Mouse (Mus musculus): ENCODE results near the gene Fam167b. TPM values are rescaled to one million over a fixed set of nuclear protein-coding genes. Genes with fewer than 3 reads are reported as not detected.

Gene Fam167b
- 3.5 and 4.3 TPM in 2 replicates for polyA plus RNA-seq (2014; fragmentation: Nextera tagmentation; extraction: Ambion mirVana)

DNA sequence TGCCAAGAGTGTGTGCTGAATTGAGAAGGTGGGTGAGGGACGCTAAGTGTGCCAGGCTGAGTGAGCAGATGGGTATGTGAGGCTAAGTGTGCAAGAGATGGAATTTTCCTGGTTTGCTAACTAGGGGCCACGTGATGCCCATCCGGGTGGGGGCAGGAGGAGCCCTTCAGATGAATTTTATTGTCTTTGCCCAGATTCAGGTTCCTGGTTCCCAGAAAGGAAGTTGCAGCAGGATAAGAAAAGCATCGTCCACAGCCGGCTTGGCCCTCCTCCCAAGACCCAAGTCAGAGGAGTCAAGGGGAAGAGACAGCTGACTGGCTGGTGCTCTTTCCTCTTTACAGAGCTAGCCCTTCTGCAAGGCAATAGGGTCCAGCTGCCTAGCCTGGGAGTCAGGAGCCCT, at the start of gene Fam167b:
TSS of gene Fam167b (minus strand) at position 84 of the 400 bp plus-strand sequence.
- H3K4me2 ChIP-seq (ENCODE audit: low read depth, severe bottlenecking) = no peak within 1 kb of the TSS
- ATAC-seq (ENCODE audit: insufficient number of reproducible peaks, low FRiP score, low TSS enrichment, low read depth) (no peak), DNase-seq (ENCODE audit: low spot score) (no peak)
- H3K9ac ChIP-seq (ENCODE audit: low read length) = no peak within 1 kb of the TSS; the same call in 1 of the 2 replicates
- no peak within 1 kb of the TSS for H3K4me3 ChIP-seq (ENCODE audit: low read depth, low read length)
- peaks cover 11% of the 10 kb centered on the region; the same call in 1 of the 2 replicates for H3K4me1 ChIP-seq (ENCODE audit: control insufficient read depth, insufficient read depth, low read length)
- no peaks in the 10 kb centered on the region for H3K36me3 ChIP-seq (ENCODE audit: control insufficient read depth, insufficient read depth, low read length)
- H3K9me3 ChIP-seq (ENCODE audit: control insufficient read depth, low read length) = no peaks in the 10 kb centered on the region
- no peaks in the 10 kb centered on the region for H3K27me3 ChIP-seq (ENCODE audit: control insufficient read depth, insufficient read depth, low read length)
- WGBS = 90% methylated on average over 5 of the region's 5 CpGs
- H3K27ac ChIP-seq (replicated peaks; ENCODE audit: low read depth, low read length) = no peak within 1 kb of the TSS

DNA sequence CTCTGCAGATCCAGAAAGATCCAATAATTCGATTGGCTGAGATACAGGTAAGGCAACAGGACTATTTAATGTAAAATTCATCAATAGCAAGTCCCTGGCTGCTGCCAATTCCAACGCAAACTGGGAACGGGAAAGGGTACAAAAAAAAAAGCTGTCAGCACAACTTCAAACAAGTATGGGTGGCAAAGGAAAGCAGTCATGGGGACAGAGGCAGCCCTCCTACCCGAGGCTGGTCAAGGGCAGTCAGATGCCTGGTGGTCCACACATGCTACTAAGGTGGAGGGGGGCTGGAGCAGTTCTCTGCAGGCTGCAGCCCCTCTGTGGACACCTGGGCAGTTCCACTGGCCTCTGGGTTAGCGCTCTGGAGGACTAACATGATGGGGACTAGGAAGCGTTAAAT, 47.7 kb upstream of the Fam167b start:
- Histone ChIP-seq H3K36me3 (ENCODE audit: control insufficient read depth, insufficient read depth, low read length) (peaks cover 40% of the 10 kb centered on the region), H3K4me3 (ENCODE audit: low read depth, low read length) (no peak overlapping the region), H3K4me1 (ENCODE audit: control insufficient read depth, insufficient read depth, low read length) (peaks cover 25% of the 10 kb centered on the region), H3K27ac (replicated peaks; ENCODE audit: low read depth, low read length) (no peak overlapping the region), H3K27me3 (ENCODE audit: control insufficient read depth, insufficient read depth, low read length) (no peaks in the 10 kb centered on the region), H3K4me2 (ENCODE audit: low read depth, severe bottlenecking) (no peak overlapping the region), H3K9me3 (ENCODE audit: control insufficient read depth, low read length) (no peaks in the 10 kb centered on the region), H3K9ac (ENCODE audit: low read length) (no peak overlapping the region)
- DNase-seq (ENCODE audit: low spot score) = no peak
- 76% methylated on average over 6 of the region's 6 CpGs for WGBS
- ATAC-seq (ENCODE audit: insufficient number of reproducible peaks, low FRiP score, low TSS enrichment, low read depth) = no peak

DNA sequence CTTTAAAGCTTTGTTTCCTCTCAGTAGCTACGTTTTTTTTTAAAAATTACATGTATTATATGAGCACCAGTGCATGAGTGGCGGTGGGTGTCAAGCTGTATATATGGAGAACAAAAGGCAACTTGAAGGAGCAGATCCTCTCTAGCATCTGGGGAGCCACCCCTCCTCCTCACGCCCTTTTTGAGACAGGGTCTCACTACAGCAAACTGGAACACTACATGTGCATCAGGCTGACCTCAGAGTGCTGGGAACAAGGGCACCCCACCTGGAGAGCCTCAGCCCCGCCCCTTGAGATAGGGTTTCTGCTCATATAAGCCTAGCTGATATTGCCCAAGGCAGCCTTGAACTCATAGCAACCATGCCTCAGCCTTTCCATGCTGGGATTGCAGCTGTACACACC, 47.1 kb upstream of the Fam167b start:
- Histone ChIP-seq H3K4me2 (ENCODE audit: low read depth, severe bottlenecking) (peak overlapping the region; percentile 84), H3K27ac (replicated peaks; ENCODE audit: low read depth, low read length) (no peak overlapping the region), H3K27me3 (ENCODE audit: control insufficient read depth, insufficient read depth, low read length) (no peaks in the 10 kb centered on the region), H3K36me3 (ENCODE audit: control insufficient read depth, insufficient read depth, low read length) (peaks cover 35% of the 10 kb centered on the region), H3K4me1 (ENCODE audit: control insufficient read depth, insufficient read depth, low read length) (peaks cover 25% of the 10 kb centered on the region), H3K9ac (ENCODE audit: low read length) (no peak overlapping the region; the same call in 1 of the 2 replicates), H3K9me3 (ENCODE audit: control insufficient read depth, low read length) (no peaks in the 10 kb centered on the region), H3K4me3 (ENCODE audit: low read depth, low read length) (no peak overlapping the region)
- DNase-seq (ENCODE audit: low spot score) (no peak), ATAC-seq (ENCODE audit: insufficient number of reproducible peaks, low FRiP score, low TSS enrichment, low read depth) (no peak)
- WGBS = 43% methylated on average over 4 of the region's 4 CpGs

DNA sequence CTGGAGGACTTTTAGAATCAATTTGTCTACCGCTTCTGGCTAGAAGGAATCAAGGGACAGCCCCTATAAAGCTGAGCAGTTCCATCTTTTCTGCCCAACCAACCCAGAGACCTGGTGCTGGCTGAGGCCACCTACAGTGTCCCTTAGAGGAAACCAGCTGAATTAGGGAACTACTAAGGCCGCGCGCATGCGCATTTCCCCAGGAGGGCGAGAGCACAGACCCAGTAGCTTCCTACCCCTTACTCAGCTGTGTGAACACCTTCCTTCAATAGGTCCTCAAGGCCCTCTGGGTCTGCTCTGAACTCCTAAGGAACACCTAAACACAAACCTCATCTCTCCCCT, 46.7 kb upstream of the Fam167b start:
- WGBS = 0% methylated on average over 6 of the region's 6 CpGs
- Histone ChIP-seq H3K4me3 (ENCODE audit: low read depth, low read length) (peak overlapping the region; percentile 57; the same call in 1 of the 2 replicates), H3K36me3 (ENCODE audit: control insufficient read depth, insufficient read depth, low read length) (peaks cover 30% of the 10 kb centered on the region)

DNA sequence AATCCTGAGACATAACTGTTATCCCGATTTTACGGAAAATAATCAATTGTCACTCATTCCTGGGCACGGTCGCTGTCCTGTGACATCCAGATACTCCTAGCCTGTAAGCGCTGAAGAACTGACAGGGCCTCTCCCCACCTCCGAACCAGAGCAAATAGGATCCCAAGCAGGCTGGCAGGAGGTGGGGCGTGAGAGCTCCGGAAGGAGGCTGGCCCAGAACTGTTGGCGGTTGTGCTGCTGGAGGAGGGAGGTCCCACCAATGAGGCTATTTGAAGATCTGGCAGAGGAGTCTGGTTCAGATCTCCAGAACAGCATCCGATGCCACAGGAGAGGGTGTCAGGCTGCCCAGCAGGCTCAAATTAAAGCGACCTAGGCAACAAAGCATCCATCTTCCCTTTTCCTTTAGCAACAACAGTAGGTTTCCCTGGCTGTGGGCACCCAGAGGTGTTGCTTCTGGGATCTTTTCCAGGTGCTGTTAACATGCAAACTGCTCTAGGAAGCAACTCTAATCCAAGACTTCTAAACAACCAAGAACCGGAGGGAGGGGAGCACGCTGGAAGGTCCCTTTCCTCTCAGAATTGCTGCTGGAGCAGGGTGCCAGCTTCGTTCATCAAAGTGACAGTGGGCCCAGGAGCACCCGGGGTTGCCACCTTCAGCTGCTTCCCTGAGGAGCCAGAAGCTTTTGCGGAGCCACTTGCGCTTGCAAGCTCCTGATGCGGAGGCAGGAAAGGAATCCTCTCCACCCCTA, 46.1 kb upstream of the Fam167b start:
- Histone ChIP-seq H3K9ac (ENCODE audit: low read length) (peak overlapping the region; percentile 73), H3K9me3 (ENCODE audit: control insufficient read depth, low read length) (no peaks in the 10 kb centered on the region), H3K27me3 (ENCODE audit: control insufficient read depth, insufficient read depth, low read length) (no peaks in the 10 kb centered on the region), H3K4me1 (ENCODE audit: control insufficient read depth, insufficient read depth, low read length) (peaks cover 25% of the 10 kb centered on the region), H3K36me3 (ENCODE audit: control insufficient read depth, insufficient read depth, low read length) (peaks cover 26% of the 10 kb centered on the region), H3K4me2 (ENCODE audit: low read depth, severe bottlenecking) (peak overlapping the region; percentile 84), H3K4me3 (ENCODE audit: low read depth, low read length) (peak overlapping the region; percentile 57), H3K27ac (replicated peaks; ENCODE audit: low read depth, low read length) (peak overlapping the region; percentile 74)
- WGBS = 2% methylated on average over 18 of the region's 18 CpGs
- DNase-seq (ENCODE audit: low spot score) = peak; percentile 83
- peak; percentile 67 for ATAC-seq (ENCODE audit: insufficient number of reproducible peaks, low FRiP score, low TSS enrichment, low read depth)

More for the DNA sequence above, 46.7 kb upstream of the Fam167b start:
- H3K9me3 ChIP-seq (ENCODE audit: control insufficient read depth, low read length) = no peaks in the 10 kb centered on the region
- H3K27me3 ChIP-seq (ENCODE audit: control insufficient read depth, insufficient read depth, low read length) = no peaks in the 10 kb centered on the region
- H3K4me1 ChIP-seq (ENCODE audit: control insufficient read depth, insufficient read depth, low read length) = peaks cover 25% of the 10 kb centered on the region
- H3K9ac ChIP-seq (ENCODE audit: low read length) = peak overlapping the region; percentile 40
- H3K27ac ChIP-seq (replicated peaks; ENCODE audit: low read depth, low read length) = peak overlapping the region; percentile 74
- ATAC-seq (ENCODE audit: insufficient number of reproducible peaks, low FRiP score, low TSS enrichment, low read depth) = no peak
- H3K4me2 ChIP-seq (ENCODE audit: low read depth, severe bottlenecking) = peak overlapping the region; percentile 84
- DNase-seq (ENCODE audit: low spot score) = peak; percentile 73

DNA sequence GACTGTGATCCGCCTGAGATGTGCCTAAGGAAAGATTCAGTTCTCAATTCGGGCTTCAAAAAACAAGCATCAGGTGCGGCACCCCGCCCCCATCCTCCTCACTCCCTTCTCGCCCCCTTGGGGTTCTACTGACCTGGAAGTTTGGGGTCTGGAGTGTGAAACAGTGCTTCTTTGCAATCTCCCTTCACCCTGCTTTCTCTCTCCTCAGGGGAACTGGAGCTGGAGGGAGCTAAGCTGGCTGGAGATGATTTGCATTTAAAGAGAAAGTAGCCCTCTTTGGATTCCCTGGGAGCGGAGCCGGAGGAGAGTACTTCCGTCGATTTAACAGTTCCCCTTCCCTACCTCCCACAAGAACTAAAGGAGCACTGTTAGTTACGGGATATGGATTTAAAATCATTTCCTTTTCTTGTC, 45.3 kb upstream of the Fam167b start, which contains the start of gene Ccdc28b:
TSS of gene Ccdc28b (minus strand) at position 267 of the 411 bp plus-strand sequence.
- DNase-seq (ENCODE audit: low spot score) (peak; percentile 50), ATAC-seq (ENCODE audit: insufficient number of reproducible peaks, low FRiP score, low TSS enrichment, low read depth) (no peak)
- Histone ChIP-seq H3K27ac (replicated peaks; ENCODE audit: low read depth, low read length) (peak within 1 kb of the TSS; percentile 74), H3K9me3 (ENCODE audit: control insufficient read depth, low read length) (no peaks in the 10 kb centered on the region), H3K36me3 (ENCODE audit: control insufficient read depth, insufficient read depth, low read length) (peaks cover 18% of the 10 kb centered on the region), H3K4me3 (ENCODE audit: low read depth, low read length) (peak within 1 kb of the TSS; percentile 57), H3K4me2 (ENCODE audit: low read depth, severe bottlenecking) (peak within 1 kb of the TSS; percentile 84), H3K27me3 (ENCODE audit: control insufficient read depth, insufficient read depth, low read length) (no peaks in the 10 kb centered on the region), H3K4me1 (ENCODE audit: control insufficient read depth, insufficient read depth, low read length) (peaks cover 25% of the 10 kb centered on the region), H3K9ac (ENCODE audit: low read length) (peak within 1 kb of the TSS; percentile 73)
- under 1% methylated on average over 10 of the region's 10 CpGs for WGBS

DNA sequence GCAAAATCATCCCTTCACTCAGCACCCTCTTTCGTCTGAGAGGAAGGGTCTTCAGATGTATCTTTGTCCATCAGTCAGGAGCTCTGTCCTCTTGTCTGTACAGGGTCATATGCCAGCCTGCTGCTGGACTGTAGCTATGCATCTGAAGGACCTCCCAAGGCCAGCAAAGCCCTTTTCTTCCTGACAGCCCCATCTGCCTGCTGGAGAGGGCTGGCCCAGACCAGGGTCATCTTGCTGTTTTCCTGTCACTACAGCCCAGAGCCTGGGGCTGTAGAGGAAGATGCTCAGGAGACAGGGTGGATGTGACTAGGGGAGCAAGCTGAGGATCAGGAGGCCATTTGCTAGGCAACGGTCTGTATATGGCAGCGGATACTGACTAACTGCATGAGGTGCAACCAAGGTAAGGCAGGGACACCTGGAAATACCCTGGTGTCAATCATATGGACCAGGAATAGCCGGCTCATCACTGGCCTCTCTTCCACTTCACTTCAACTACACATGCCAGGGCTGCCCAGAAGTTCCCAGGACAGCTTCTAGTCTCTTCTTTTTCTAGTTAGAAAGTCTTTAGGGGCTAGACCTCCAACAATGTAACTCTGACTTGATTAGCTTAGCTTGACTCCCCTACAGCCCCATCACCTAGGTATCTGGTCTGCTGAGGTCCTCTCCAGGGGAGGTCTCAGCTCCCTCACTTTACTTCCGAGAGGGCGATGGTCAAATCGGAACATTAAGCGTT, 44.6 kb upstream of the Fam167b start:
- no peak overlapping the region; the same call in 1 of the 2 replicates for H3K27ac ChIP-seq (replicated peaks; ENCODE audit: low read depth, low read length)
- H3K27me3 ChIP-seq (ENCODE audit: control insufficient read depth, insufficient read depth, low read length) = no peaks in the 10 kb centered on the region
- peaks cover 12% of the 10 kb centered on the region for H3K36me3 ChIP-seq (ENCODE audit: control insufficient read depth, insufficient read depth, low read length)
- no peak for ATAC-seq (ENCODE audit: insufficient number of reproducible peaks, low FRiP score, low TSS enrichment, low read depth)
- H3K9me3 ChIP-seq (ENCODE audit: control insufficient read depth, low read length) = no peaks in the 10 kb centered on the region
- H3K9ac ChIP-seq (ENCODE audit: low read length) = peak overlapping the region; percentile 73
- peak overlapping the region; percentile 57 for H3K4me3 ChIP-seq (ENCODE audit: low read depth, low read length)
- DNase-seq (ENCODE audit: low spot score) = no peak
- H3K4me1 ChIP-seq (ENCODE audit: control insufficient read depth, insufficient read depth, low read length) = peaks cover 28% of the 10 kb centered on the region
- peak overlapping the region; percentile 84 for H3K4me2 ChIP-seq (ENCODE audit: low read depth, severe bottlenecking)
- WGBS = 26% methylated on average over 8 of the region's 8 CpGs

DNA sequence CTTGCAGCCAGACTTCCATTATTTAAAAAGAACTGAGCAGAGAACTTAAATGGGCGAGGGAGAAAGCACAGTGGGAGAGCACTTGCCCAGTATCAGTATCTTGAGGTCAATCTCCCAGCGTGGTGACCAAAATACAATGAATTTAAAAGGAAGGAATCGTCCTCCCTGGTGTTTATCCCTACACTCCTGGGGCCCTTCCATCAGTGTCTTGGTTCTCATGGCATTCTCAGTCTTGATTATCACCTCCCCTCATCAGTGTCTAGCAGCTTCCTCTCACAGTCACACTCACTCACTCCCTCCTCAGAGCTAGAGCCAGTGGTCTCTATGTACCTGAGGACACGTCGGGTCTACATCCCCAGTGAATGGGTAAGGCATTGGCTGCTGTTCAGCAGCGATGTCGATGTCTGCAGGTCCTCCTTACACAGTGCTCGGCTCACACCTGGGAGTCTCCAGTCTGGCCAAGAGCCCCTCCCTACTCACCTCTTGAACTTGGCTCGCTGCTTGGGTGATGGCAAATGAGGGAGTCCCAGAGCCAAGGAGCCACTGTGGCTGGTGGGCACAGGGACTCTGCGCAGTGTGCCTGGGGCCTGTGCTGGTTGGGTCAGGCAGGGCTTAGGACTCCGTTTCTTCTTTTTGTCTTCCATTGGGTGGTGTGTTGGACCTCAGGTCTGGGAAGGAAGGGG, 43.9 kb upstream of the Fam167b start:
- Histone ChIP-seq H3K4me1 (ENCODE audit: control insufficient read depth, insufficient read depth, low read length) (peaks cover 28% of the 10 kb centered on the region), H3K36me3 (ENCODE audit: control insufficient read depth, insufficient read depth, low read length) (peaks cover 8% of the 10 kb centered on the region), H3K9me3 (ENCODE audit: control insufficient read depth, low read length) (no peaks in the 10 kb centered on the region), H3K4me2 (ENCODE audit: low read depth, severe bottlenecking) (peak overlapping the region; percentile 84; the same call in 1 of the 2 replicates), H3K27ac (replicated peaks; ENCODE audit: low read depth, low read length) (no peak overlapping the region), H3K4me3 (ENCODE audit: low read depth, low read length) (no peak overlapping the region), H3K27me3 (ENCODE audit: control insufficient read depth, insufficient read depth, low read length) (no peaks in the 10 kb centered on the region), H3K9ac (ENCODE audit: low read length) (no peak overlapping the region; the same call in 1 of the 2 replicates)
- 72% methylated on average over 11 of the region's 11 CpGs for WGBS
- ATAC-seq (ENCODE audit: insufficient number of reproducible peaks, low FRiP score, low TSS enrichment, low read depth) (no peak), DNase-seq (ENCODE audit: low spot score) (no peak)
